Mouse (Mus musculus): ENCODE measurements at regions not wholly inside any gene's neighbourhood (a gene's known extent, or its start where the extent isn't known, plus 50 kb on each side); places are given as distances from the start of the nearest gene placed in this dataset.

- no peak for TF ChIP-seq CTCF (IDR thresholded peaks at IDR 0.05; ENCODE audit: low read depth)
- peak; percentile 57 for TF ChIP-seq EP300 (IDR thresholded peaks at IDR 0.05; ENCODE audit: low read depth)
Observed at GRCm38 (mm10) chr5:75281510-75281909, 129.4 kb downstream of the Pdgfra start.

All from liver, postnatal 0 days (tissue).